Mouse (Mus musculus): ENCODE results near the gene Nacc2.
A peak's percentile ranks its signal among the peaks of the same experiment; 100 is the strongest.

The Nacc2 gene

GRCm38 (mm10) chr2:26139545-26140206 lies 16.7 kb upstream of the Nacc2 start:
- DNase-seq (ENCODE audit: low spot score): no peak

- no peak for DNase-seq (ENCODE audit: low spot score)
These were observed 16.1 kb upstream of the Nacc2 start for GRCm38 (mm10) chr2:26139034-26139544.

GRCm38 (mm10) chr2:26138252-26139033 lies 15.4 kb upstream of the Nacc2 start:
- no peak for DNase-seq (ENCODE audit: low spot score)

- no peak for DNase-seq (ENCODE audit: low spot score)
These were observed 11.6 kb upstream of the Nacc2 start for GRCm38 (mm10) chr2:26134591-26134990.

- peak; percentile 94 for DNase-seq (ENCODE audit: low spot score)
These were observed 9.9 kb upstream of the Nacc2 start for GRCm38 (mm10) chr2:26132628-26133551.

GRCm38 (mm10) chr2:26131327-26131726 lies 8.3 kb upstream of the Nacc2 start:
- no peak for DNase-seq (ENCODE audit: low spot score)

GRCm38 (mm10) chr2:26129962-26130361 lies 6.9 kb upstream of the Nacc2 start:
- DNase-seq (ENCODE audit: low spot score): no peak

GRCm38 (mm10) chr2:26129346-26129745 lies 6.3 kb upstream of the Nacc2 start:
- no peak for DNase-seq (ENCODE audit: low spot score)

GRCm38 (mm10) chr2:26122171-26123078 lies 595 bp downstream of the Nacc2 start:
- DNase-seq (ENCODE audit: low spot score): no peak

GRCm38 (mm10) chr2:26121541-26122083 lies 1.4 kb downstream of the Nacc2 start:
- DNase-seq (ENCODE audit: low spot score): no peak

GRCm38 (mm10) chr2:26119626-26120025 lies 3.4 kb downstream of the Nacc2 start:
- DNase-seq (ENCODE audit: low spot score): no peak

- no peak for DNase-seq (ENCODE audit: low spot score)
These were observed 3.8 kb downstream of the Nacc2 start for GRCm38 (mm10) chr2:26119310-26119592.

- no peak for DNase-seq (ENCODE audit: low spot score)
These were observed 4.3 kb downstream of the Nacc2 start for GRCm38 (mm10) chr2:26118584-26119309.

- no peak for DNase-seq (ENCODE audit: low spot score)
These were observed 5.4 kb downstream of the Nacc2 start for GRCm38 (mm10) chr2:26117580-26117979.

GRCm38 (mm10) chr2:26116550-26116949 lies 6.5 kb downstream of the Nacc2 start:
- no peak for DNase-seq (ENCODE audit: low spot score)

- no peak for DNase-seq (ENCODE audit: low spot score)
These were observed 7.8 kb downstream of the Nacc2 start for GRCm38 (mm10) chr2:26115215-26115614.

GRCm38 (mm10) chr2:26108237-26108636 lies 14.8 kb downstream of the Nacc2 start:
- no peak for DNase-seq (ENCODE audit: low spot score)

GRCm38 (mm10) chr2:26107011-26107410 lies 16.0 kb downstream of the Nacc2 start:
- no peak for DNase-seq (ENCODE audit: low spot score)

GRCm38 (mm10) chr2:26106233-26106632 lies 16.8 kb downstream of the Nacc2 start:
- DNase-seq (ENCODE audit: low spot score): no peak

- DNase-seq (ENCODE audit: low spot score): no peak
These were observed 22.7 kb downstream of the Nacc2 start for GRCm38 (mm10) chr2:26100296-26100695.
